Mouse (Mus musculus): Measurements from ENCODE around the gene Actb.
A peak's percentile ranks its signal among the peaks of the same experiment; 100 is the strongest.

The Actb gene

GRCm38 (mm10) chr5:142875513-142875905 is 31.0 kb downstream of the Actb start:
- DNase-seq: no peak

- no peak for DNase-seq
Observed at GRCm38 (mm10) chr5:142874791-142875512, 31.6 kb downstream of the Actb start.

- no peak for DNase-seq
Observed at GRCm38 (mm10) chr5:142873718-142874117, 32.8 kb downstream of the Actb start.

- no peak for DNase-seq
Observed at GRCm38 (mm10) chr5:142871765-142872164, 34.8 kb downstream of the Actb start.

- no peak for DNase-seq
Observed at GRCm38 (mm10) chr5:142869463-142869862, 37.1 kb downstream of the Actb start.

- DNase-seq: no peak
Observed at GRCm38 (mm10) chr5:142857763-142858229, 48.8 kb downstream of the Actb start.

GRCm38 (mm10) chr5:142856408-142856807 is 50.1 kb downstream of the Actb start:
- DNase-seq: no peak

GRCm38 (mm10) chr5:142854877-142855276 is 51.7 kb downstream of the Actb start:
- peak; percentile 46 to 65 for DNase-seq

GRCm38 (mm10) chr5:142853585-142853984 is 53.0 kb downstream of the Actb start:
- DNase-seq: no peak
